Comparison of ENCODE assay signal across 10 mouse cellular contexts in genomic region chr2:131044354-131044852, GRCm38 (mm10). TPM values are rescaled to one million over a fixed set of nuclear protein-coding genes. Genes with fewer than 3 reads are reported as not detected.
DNase-seq lines count a peak whose midpoint lies in the region; ATAC-seq and TF ChIP-seq lines count a peak whose summit lies in the region.
"Had no signal": no experiment of that assay in that cellular context is flagged by ENCODE, and none has a peak within 500 bp of the region (broad histone marks: within the 10 kb centered on the region; RNA-seq: fewer than 3 reads in every experiment).

No protein-coding gene starts in this region.

- H3K27me3 ChIP-seq in heart, embryonic 10.5 days (ENCODE audit: insufficient read depth, poor library complexity, severe bottlenecking), result peaks cover 50% of the 10 kb centered on the region
- H3K27me3 ChIP-seq in heart, embryonic 11.5 days (ENCODE audit: control insufficient read depth, insufficient read depth, low read length), result peaks cover 40% of the 10 kb centered on the region
- H3K27me3 ChIP-seq in lung, embryonic 14.5 days (ENCODE audit: insufficient read depth, low read length), result peaks cover 37% of the 10 kb centered on the region
- peaks cover 41% of the 10 kb centered on the region for H3K27me3 ChIP-seq in neural tube, embryonic 13.5 days

- TF ChIP-seq CTCF in lung, embryonic 14.5 days (IDR thresholded peaks at IDR 0.05; ENCODE audit: low read depth), result peak; percentile 47
- 0 out of 2 replicates have a peak, but pooled peaks have one; percentile 18 for TF ChIP-seq CTCF in cortical plate, adult 2 months (IDR thresholded peaks at IDR 0.05; ENCODE audit: extremely low read depth, insufficient read depth, low read length)

- H3K4me1 ChIP-seq in heart, embryonic 10.5 days, result peaks cover 22% of the 10 kb centered on the region
- H3K4me1 ChIP-seq in heart, embryonic 11.5 days (ENCODE audit: control insufficient read depth, insufficient read depth, low read length), result peaks cover 16% of the 10 kb centered on the region
- H3K4me1 ChIP-seq in lung, embryonic 14.5 days (ENCODE audit: insufficient read depth), result peaks cover 10% of the 10 kb centered on the region; the same call in 1 of the 2 replicates
- H3K4me1 ChIP-seq in cortical plate, adult 2 months (ENCODE audit: control insufficient read depth, insufficient read depth, low read length), result peaks cover 4% of the 10 kb centered on the region; the same call in 1 of the 2 replicates
- H3K4me1 ChIP-seq in neural tube, embryonic 13.5 days (replicated peaks), result peaks cover 19% of the 10 kb centered on the region

- H3K27ac ChIP-seq in heart, embryonic 10.5 days, result no peak overlapping the region
- no peak overlapping the region for H3K27ac ChIP-seq in heart, embryonic 11.5 days (ENCODE audit: low read depth, low read length)
- H3K27ac ChIP-seq in lung, embryonic 14.5 days (ENCODE audit: low read depth), result no peak overlapping the region
- no peak overlapping the region for H3K27ac ChIP-seq in cortical plate, adult 2 months (ENCODE audit: insufficient read depth, low read length)
- H3K27ac ChIP-seq in neural tube, embryonic 13.5 days (replicated peaks), result no peak overlapping the region
- H3K27ac ChIP-seq: gastrocnemius, adult 2 months had no signal

- 14% methylated on average over 7 of the region's 7 CpGs for WGBS in heart, embryonic 10.5 days
- 12% methylated on average over 7 of the region's 7 CpGs for WGBS in heart, embryonic 11.5 days (ENCODE audit: insufficient replicate concordance)
- 7% methylated on average over 7 of the region's 7 CpGs for WGBS in lung, embryonic 14.5 days
- WGBS in neural tube, embryonic 13.5 days, result 21% methylated on average over 7 of the region's 7 CpGs

- no peaks in the 10 kb centered on the region for H3K36me3 ChIP-seq in heart, embryonic 10.5 days
- no peaks in the 10 kb centered on the region for H3K36me3 ChIP-seq in heart, embryonic 11.5 days (ENCODE audit: control insufficient read depth, insufficient read depth, low read length)
- H3K36me3 ChIP-seq in lung, embryonic 14.5 days (ENCODE audit: insufficient read depth), result no peaks in the 10 kb centered on the region
- no peaks in the 10 kb centered on the region for H3K36me3 ChIP-seq in neural tube, embryonic 13.5 days

- no peak overlapping the region; the same call in 1 of the 2 replicates for H3K4me2 ChIP-seq in heart, embryonic 11.5 days
- H3K4me2 ChIP-seq in lung, embryonic 14.5 days, result peak overlapping the region; percentile 35
- 0 out of 2 replicates have a peak overlapping the region, but pooled peaks have one; percentile 22 for H3K4me2 ChIP-seq in neural tube, embryonic 13.5 days

- no peaks in the 10 kb centered on the region for H3K9me3 ChIP-seq in heart, embryonic 10.5 days
- H3K9me3 ChIP-seq in heart, embryonic 11.5 days (replicated peaks; ENCODE audit: control insufficient read depth, low read length), result no peaks in the 10 kb centered on the region
- H3K9me3 ChIP-seq in lung, embryonic 14.5 days (ENCODE audit: low read depth, low read length), result no peaks in the 10 kb centered on the region
- H3K9me3 ChIP-seq in neural tube, embryonic 13.5 days, result no peaks in the 10 kb centered on the region

- no peak for TF ChIP-seq POLR2A in cortical plate, adult 2 months (IDR thresholded peaks at IDR 0.05; ENCODE audit: extremely low read depth, insufficient read depth, low read length)

- no peak for ATAC-seq in heart, embryonic 11.5 days (replicated peaks; ENCODE audit: insufficient number of reproducible peaks, low FRiP score, low TSS enrichment)
- ATAC-seq in lung, embryonic 14.5 days (ENCODE audit: insufficient read depth), result peak; percentile 49
- ATAC-seq in neural tube, embryonic 13.5 days (ENCODE audit: low read depth), result no peak

- DNase-seq in heart, embryonic 10.5 days (ENCODE audit: low spot score), result peak; percentile 72
- peak; percentile 61 for DNase-seq in lung, embryonic 14.5 days
- no peak for DNase-seq in lung, adult 18-20 months
- no peak for DNase-seq in urinary bladder, postnatal 36 days (ENCODE audit: low spot score in 2 of 2)
- DNase-seq in layer of hippocampus, postnatal 10 days (ENCODE audit: low spot score in 2 of 2), result no peak
- DNase-seq: adrenal gland, postnatal 14 days; gastrocnemius, adult 2 months had no signal

- peak overlapping the region; percentile 10; the same call in 1 of the 2 replicates for H3K4me3 ChIP-seq in heart, embryonic 10.5 days
- no peak overlapping the region for H3K4me3 ChIP-seq in heart, embryonic 11.5 days (ENCODE audit: low read depth, low read length)
- H3K4me3 ChIP-seq in lung, embryonic 14.5 days (ENCODE audit: low read depth, low read length), result no peak overlapping the region
- H3K4me3 ChIP-seq in cortical plate, adult 2 months (ENCODE audit: insufficient read depth, low read length), result no peak overlapping the region
- 0 out of 2 replicates have a peak overlapping the region, but pooled peaks have one; percentile 7 for H3K4me3 ChIP-seq in neural tube, embryonic 13.5 days
- H3K4me3 ChIP-seq: gastrocnemius, adult 2 months had no signal

- H3K9ac ChIP-seq in heart, embryonic 11.5 days (ENCODE audit: low read depth, low read length), result no peak overlapping the region
- H3K9ac ChIP-seq in lung, embryonic 14.5 days, result no peak overlapping the region
- H3K9ac ChIP-seq in neural tube, embryonic 13.5 days, result no peak overlapping the region

RNA-seq across cellular contexts. Expression of gene Gfra4, which starts 1.5 kb away (rescaled TPM):
- polyA plus RNA-seq in heart, embryonic 10.5 days (2016; fragmentation: Nextera tagmentation; extraction: Ambion mirVana), result 3.3 and 4.9 TPM in 2 replicates
- 2.9 and 3.8 TPM in 2 replicates for polyA plus RNA-seq in heart, embryonic 11.5 days (2014; fragmentation: Nextera tagmentation; extraction: Ambion mirVana)
- polyA plus RNA-seq in lung, embryonic 14.5 days (2014; fragmentation: Nextera tagmentation; extraction: Ambion mirVana), result 13.5 and 16.3 TPM in 2 replicates
- 201 and 206 TPM in 2 replicates for polyA plus RNA-seq in cortical plate, adult 2 months (2012; rRNA removed)
- polyA plus RNA-seq in neural tube, embryonic 13.5 days (2015; fragmentation: Nextera tagmentation; extraction: Ambion mirVana), result 21.3 and 21.8 TPM in 2 replicates
- 10 to 100 TPM; 38.7 to 40.0 TPM for total RNA-seq in layer of hippocampus, postnatal 10 days (2021)

RNA-seq across cellular contexts. Expression of gene Adam33, which starts 19.2 kb away (rescaled TPM):
- polyA plus RNA-seq in heart, embryonic 10.5 days (2016; fragmentation: Nextera tagmentation; extraction: Ambion mirVana), result 4.2 and 6.5 TPM in 2 replicates
- polyA plus RNA-seq in heart, embryonic 11.5 days (2014; fragmentation: Nextera tagmentation; extraction: Ambion mirVana), result 4.1 and 5.7 TPM in 2 replicates
- 1.9 and 4.1 TPM in 2 replicates for polyA plus RNA-seq in lung, embryonic 14.5 days (2014; fragmentation: Nextera tagmentation; extraction: Ambion mirVana)
- 21.0 and 21.7 TPM in 2 replicates for polyA plus RNA-seq in cortical plate, adult 2 months (2012; rRNA removed)
- 0.59 and 1.3 TPM in 2 replicates for polyA plus RNA-seq in neural tube, embryonic 13.5 days (2015; fragmentation: Nextera tagmentation; extraction: Ambion mirVana)
- 1 to 10 TPM; 1.1 to 1.4 TPM for total RNA-seq in layer of hippocampus, postnatal 10 days (2021)

RNA-seq across cellular contexts. Expression of gene Siglec1, which starts 42.2 kb away (rescaled TPM):
- polyA plus RNA-seq in heart, embryonic 10.5 days (2016; fragmentation: Nextera tagmentation; extraction: Ambion mirVana), result 0.05 and 0.08 TPM in 2 replicates
- 0.11 and 0.16 TPM in 2 replicates for polyA plus RNA-seq in heart, embryonic 11.5 days (2014; fragmentation: Nextera tagmentation; extraction: Ambion mirVana)
- polyA plus RNA-seq in lung, embryonic 14.5 days (2014; fragmentation: Nextera tagmentation; extraction: Ambion mirVana), result 0.23 and 0.34 TPM in 2 replicates
- 0.21 and 0.35 TPM in 2 replicates for polyA plus RNA-seq in cortical plate, adult 2 months (2012; rRNA removed)
- polyA plus RNA-seq in neural tube, embryonic 13.5 days (2015; fragmentation: Nextera tagmentation; extraction: Ambion mirVana), result 0.13 and 0.36 TPM in 2 replicates
- under 1 TPM; 0.50 to 0.51 TPM for total RNA-seq in layer of hippocampus, postnatal 10 days (2021)

Comparison
In these comparisons a context has a peak if more than half of its experiments do, and no peak if none do; other contexts are left out.
1. DNase-seq: peak in heart, embryonic 10.5 days (single experiment) and lung, embryonic 14.5 days (single experiment); none in lung, adult 18-20 months (0 of 2), urinary bladder, postnatal 36 days (0 of 2) and layer of hippocampus, postnatal 10 days (0 of 2).
2. H3K4me3 ChIP-seq: peak in heart, embryonic 10.5 days (single experiment) and neural tube, embryonic 13.5 days (single experiment); none in heart, embryonic 11.5 days (single experiment), lung, embryonic 14.5 days (single experiment) and cortical plate, adult 2 months (single experiment).